Mouse (Mus musculus): ENCODE data around the gene Id2. TPM values are rescaled to one million over a fixed set of nuclear protein-coding genes. Genes with fewer than 3 reads are reported as not detected.

Gene Id2
- total RNA-seq (2021), result 100 to 1,000 TPM; 101 to 108 TPM
- long read RNA-seq, experiment 1, transcript Id2-201 (3 exons, 1,270 nt), result major isoform, 89 of 109 reads
- long read RNA-seq, experiment 1, partial matches to known transcripts, result 19 of 109 reads
- long read RNA-seq, experiment 1, other reads (novel, unspliced or antisense), result 0 of 109 reads
- long read RNA-seq, experiment 2, transcript Id2-201 (3 exons, 1,270 nt), result major isoform, 106 of 133 reads
- long read RNA-seq, experiment 2, partial matches to known transcripts, result 26 of 133 reads
- long read RNA-seq, experiment 2, other reads (novel, unspliced or antisense), result 0 of 133 reads

DNA sequence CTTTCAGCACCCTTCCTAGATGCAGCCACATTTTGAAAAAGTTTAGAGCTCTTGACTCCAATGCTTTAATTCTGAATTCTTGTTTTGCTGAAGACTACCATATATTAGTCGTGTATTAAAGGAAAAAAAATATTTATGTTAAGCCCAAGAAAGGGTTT, at the start of gene Id2:
Id2 (minus strand) TSS at position 89 of the 158 bp plus-strand sequence.
- no peak for DNase-seq (ENCODE audit: low spot score in 2 of 2)

DNA sequence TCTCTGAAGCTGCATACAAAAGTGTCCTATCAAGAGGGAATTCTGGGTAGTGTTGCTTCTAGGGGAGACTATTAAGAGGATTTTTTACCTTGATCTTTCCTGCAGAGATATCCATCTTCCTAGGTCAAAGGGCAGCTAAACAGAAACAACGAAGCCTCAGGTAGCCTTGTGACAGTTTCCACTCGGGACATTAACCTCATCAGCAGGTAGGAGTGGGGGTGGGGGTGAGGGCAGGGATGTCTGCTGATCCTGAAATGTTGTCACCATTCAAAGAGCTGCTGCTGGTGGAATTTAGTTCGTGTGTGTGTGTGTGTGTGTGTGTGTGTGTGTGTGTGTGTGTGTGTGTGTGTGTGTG, 48.4 kb upstream of the Id2 start:
- no peak for DNase-seq (ENCODE audit: low spot score in 2 of 2)

DNA sequence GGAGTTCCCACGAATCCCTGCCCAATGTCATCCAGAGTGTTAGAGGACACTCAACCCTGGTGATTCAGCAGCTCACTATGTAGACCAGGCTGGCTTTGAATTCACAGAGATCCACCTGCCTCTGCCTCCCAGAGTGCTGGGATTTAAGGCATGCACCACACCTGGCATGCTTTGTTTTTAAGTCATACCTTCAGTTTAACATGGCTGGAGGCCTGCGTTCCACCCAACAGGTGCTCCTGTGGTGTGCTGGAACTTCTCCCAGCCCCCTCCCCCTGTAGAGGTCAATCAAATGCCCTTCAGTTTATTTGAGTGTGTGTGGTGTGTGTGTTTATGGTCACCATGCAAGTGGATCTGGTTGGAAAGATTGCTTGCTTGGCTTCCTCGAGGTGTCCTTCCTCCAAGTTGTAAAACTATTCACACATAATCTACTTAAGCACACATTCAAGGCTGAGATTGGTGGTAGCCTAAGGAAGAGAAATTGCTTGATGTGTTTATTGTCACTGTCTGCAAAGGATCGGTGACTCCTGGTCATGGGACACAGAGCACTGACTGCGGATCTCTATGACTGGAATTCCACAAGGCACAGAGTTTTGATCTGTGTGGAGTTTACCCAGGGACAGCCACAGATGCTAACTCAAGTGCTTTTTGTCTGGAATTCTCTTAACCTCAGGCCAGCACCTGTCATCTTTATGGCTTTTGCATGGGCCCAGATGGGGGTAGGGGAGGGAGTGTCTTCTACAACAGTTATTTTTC, 47.8 kb upstream of the Id2 start:
- no peak for DNase-seq (ENCODE audit: low spot score in 2 of 2)

DNA sequence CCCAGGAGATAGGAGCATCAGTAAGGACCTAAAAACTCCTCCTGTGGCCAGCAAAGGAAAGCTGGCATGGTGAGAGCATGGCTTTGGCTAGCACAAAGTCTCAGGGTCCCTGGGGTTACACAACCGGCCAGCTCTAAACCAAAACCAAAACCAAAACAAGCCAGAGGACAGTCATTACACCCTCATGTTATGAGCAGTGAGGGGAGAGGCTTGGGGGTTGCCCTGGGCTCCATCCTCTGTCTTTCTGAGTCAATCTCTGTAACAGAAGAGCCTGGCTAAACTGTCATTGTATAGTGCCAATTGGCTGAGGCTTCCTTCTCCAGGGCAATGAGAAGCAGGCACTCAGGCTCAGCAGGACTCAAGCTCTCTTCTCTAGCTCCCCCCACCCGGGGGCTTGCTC, 46.6 kb upstream of the Id2 start:
- no peak for DNase-seq (ENCODE audit: low spot score in 2 of 2)

DNA sequence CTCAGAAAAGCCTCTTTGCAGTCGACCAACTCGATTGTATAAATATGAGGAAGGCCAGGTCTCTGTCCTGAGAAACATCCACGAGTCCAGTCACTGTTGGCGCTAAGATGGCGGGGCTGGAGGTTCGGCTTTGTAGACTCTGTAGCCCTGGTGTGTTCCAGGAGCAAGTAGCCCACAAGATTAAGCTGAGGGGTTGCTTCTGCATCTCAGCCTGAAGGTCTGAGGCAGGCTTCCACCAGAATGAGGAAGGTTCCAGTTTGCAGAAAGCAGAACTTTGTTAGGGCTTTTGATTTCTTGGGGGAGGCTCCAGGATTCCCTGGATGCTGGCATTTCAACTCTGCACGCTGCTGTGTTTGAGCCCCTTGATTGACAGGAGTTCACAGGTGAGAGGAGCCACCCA, 45.3 kb upstream of the Id2 start:
- no peak for DNase-seq (ENCODE audit: low spot score in 2 of 2)

DNA sequence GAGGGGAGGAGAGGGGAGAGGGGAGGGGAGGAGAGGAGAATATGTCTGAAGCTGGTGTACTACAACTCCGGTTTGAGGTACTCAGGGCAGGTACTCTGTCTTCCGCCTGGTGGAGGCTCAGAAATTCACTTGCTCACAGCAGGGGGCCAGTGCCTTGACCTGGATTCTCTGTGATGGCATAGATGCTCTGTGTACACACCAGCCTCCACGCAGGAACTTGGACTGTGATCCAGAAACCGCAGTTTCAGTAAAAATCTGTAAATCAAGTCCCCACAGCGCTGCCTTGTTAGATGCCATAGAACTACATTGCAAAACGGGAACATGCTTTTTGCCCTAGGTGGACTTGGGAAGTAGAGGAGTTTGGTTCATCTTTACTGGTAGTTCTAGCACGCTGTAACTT, 44.4 kb upstream of the Id2 start:
- DNase-seq (ENCODE audit: low spot score in 2 of 2), result no peak

DNA sequence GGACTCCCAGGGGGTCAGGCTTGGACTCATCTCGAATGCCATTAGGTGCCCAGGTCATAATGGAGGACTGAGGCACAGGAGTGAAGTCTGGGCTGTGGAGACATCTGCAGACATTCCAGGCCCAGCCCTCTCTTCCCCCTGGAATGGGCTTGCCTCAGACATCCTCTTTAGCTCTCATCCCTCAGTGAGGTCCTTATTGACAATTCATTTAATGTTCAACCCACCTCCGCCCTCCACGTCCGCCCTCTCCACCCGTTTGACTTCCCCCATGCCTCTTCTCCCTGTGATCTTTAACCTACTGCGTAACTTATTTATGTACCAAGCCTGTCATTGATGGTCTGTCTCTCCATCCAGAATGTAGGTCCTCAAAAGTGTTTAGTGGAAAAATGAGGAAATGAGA, 43.2 kb upstream of the Id2 start:
- DNase-seq (ENCODE audit: low spot score in 2 of 2), result no peak

DNA sequence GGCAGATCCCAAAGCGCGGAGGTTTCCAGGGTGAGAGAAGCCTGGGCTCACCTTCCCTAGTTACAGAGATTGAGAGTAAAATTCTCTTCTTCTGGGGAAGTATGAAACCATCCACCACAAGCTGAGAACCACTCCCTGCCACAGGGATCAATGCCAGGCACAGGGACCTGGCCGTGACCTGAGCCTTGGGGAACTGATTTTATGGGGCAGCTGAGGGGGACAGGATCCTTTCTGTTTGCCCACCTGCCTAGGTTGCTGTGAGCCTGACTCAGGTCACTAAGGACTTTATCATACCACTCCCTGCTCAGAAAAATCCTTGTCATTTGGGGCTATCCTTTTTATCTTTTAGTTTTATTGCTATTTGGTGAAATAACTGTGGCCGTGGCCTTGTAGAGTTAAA, 41.7 kb upstream of the Id2 start:
- no peak for DNase-seq (ENCODE audit: low spot score in 2 of 2)

DNA sequence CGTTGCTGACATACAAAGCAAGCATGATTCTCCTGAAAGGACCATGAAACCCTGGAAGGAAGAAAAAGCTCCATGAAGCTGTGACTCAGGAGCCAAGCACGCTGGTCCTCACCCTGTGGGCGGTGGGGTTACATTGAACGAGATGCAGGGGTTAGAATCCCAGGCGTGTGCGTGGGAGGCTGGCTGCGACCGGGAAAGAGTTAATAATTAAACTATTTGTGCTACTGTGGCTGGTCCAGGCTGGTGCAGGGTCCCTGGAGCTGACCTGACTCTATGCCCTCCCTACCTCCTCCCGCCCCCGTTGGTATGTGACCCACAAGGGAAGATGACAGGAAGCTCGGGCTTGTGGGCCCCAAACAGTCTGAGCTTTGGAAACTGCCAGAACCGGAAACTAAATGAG, 35.1 kb upstream of the Id2 start:
- no peak for DNase-seq (ENCODE audit: low spot score in 2 of 2)

DNA sequence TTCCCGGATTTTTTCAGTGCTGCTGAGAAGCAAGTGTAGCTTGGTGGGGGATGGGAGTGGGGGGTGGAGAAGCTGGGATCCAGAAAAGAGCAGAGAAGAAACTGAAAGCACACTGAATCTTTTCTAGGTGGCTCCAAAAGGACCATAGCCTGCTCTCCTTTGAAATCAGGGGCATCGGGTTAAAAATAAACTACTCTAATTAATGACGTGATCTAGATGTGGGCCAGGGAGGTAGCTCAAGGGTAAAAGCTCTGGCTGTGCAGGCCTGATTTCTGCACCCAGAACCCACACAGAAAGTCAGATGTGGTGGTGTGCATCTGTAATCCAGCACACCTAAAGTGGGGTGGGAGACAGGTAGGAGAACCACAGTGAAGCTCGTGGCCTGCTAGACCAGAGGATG, 30.7 kb upstream of the Id2 start:
- no peak for DNase-seq (ENCODE audit: low spot score in 2 of 2)

DNA sequence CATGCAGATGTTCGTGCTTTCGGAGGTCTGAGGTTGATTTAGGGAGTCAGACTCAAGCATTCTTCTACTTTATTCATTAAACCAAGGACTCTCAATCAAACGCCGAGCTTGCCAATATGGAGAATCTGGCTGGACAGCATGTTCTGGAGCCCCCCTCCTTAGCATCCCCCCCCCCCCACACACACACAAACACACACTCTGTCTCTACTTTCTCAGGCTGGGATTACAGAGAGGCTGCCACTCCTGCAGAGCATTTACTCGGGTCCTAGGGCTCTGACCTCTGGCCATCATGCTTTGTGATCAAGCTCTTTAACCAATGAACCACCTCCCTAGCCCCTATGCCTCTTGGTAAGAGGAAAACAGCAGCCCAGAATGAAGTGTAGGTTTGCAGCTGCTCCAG, 29.3 kb upstream of the Id2 start:
- no peak for DNase-seq (ENCODE audit: low spot score in 2 of 2)

DNA sequence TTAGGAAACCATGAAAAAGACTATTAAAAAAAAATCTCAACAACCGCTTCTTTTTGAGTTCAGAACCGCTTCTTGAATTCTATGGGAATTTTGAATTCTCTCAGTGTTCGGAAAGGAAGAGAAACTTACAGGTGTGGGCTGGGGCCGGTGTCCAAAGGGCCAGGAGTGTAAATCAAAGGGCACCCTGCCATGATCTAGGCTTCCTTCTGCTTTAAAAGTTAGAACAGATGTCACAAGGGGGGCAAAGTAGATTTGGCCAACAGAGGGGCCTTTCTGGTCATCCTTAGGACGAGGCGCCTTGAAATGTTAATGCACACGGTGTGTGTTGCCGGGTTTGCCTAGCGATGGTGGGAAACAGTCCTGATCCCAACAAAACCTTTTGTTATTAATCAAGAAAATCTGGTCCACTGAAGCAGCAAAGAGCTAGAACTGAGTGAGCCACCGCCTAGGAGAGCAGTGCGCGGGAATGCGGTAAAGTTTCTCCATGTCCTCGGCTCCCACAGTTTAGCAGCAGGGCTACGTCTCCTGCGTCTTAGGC, 28.4 kb upstream of the Id2 start:
- DNase-seq (ENCODE audit: low spot score in 2 of 2), result no peak

DNA sequence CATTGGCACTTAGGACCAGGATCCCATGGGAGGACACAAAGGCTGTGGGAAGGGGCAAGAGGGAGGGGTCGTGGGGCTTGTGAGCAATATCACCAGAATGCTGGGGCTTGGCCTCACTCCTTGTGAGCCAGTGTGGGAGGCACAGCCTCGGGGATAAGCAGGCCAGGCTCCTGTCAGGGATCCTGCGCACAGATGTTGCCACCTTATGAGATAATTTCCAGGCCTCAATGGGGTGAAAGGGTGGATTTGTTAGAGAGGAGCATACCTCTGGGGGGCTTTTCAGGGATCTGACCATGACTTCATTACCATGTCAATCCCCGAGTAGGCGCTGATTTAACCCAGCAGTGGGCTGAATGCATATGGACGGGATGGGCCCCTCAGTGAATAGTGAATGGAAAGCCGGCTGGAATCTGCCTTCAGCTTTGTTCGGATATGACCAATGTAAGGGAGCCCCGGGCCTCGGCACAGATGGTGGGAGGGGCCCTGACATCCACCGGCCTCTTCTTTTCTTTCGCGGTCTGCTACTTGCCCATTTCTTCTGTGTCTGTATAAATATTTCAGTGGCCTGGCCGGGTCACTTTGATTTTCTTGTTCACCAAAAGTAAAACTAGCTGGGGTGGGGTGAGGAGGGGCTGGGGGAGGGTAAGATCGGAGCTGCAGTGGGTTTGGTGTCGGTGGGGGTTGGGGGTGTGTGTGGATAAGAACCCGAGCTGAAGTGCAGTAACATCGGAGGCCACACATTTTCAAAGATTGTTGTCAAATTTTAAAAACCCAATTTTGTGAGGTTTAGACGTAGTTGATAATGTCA, 27.7 kb upstream of the Id2 start:
- DNase-seq (ENCODE audit: low spot score in 2 of 2), result no peak

DNA sequence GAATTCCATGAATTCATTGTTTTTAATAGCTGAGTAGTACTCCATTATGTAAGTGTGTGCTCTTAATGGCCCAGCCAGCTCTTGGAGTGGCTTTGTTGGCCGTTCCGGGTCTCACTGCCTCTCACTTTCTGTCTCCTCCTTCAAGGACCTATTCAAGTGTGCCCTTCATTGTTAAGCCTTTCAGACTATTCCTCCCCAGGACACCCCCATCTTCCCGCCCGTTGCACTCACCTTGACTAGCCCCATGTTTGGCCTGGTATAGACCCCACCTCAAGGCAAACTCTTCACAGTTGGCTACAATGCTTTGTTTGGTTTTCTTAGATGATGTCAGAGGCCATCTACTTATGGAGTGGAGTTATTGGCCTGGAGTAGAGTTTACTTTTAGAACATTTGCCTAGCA, 23.8 kb upstream of the Id2 start:
- DNase-seq (ENCODE audit: low spot score in 2 of 2), result no peak

DNA sequence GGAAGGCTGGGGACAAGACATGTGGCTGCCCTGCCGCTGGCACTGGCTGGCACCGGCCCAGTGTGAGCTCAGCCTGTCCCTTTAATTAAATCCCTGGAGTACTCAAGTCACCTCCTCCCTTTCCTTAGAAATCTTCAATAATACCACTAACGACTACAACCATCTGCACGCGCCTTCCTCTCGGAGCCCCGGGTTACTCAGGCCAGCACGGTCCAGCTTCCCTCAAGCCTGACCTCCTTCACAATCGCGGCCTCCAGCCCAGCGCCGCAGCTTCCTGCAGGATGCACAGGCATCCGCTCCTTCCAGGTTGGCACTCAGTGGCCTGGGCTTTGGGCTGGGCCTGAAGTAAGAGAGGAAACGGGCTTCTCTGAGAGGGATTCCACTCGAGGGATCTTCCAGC, 22.3 kb upstream of the Id2 start:
- no peak for DNase-seq (ENCODE audit: low spot score in 2 of 2)

DNA sequence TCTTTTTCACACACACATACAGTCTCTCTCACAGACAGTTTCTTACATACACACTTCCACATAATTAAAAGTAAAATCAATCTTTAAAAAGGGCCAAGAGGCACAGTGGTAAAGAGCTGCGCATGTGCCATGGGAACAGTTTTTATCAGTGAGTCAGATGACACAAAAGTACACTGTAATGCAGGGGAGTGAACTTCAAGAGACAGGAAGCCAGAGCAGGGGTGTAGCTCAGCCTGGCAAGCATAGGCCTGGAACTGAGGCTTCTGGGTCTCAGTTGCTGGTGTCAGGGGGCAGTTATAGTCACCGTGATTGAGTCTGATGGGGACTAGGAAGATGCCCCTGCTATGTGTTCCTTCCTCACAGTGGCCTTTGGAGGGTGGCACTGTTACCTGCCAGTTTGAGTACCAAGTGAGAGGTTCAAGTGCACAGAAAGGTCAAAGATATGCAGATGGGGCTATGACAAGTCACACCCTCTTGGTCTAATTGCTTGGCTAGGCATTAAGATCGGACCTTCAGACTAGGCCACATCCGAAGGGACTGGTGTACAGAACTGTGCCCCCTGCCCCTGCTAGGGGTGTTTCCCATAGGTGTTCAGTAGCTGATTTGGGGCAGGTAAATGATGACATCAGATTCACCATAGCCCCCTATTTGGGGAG, 21.0 kb upstream of the Id2 start:
- no peak for DNase-seq (ENCODE audit: low spot score in 2 of 2)

DNA sequence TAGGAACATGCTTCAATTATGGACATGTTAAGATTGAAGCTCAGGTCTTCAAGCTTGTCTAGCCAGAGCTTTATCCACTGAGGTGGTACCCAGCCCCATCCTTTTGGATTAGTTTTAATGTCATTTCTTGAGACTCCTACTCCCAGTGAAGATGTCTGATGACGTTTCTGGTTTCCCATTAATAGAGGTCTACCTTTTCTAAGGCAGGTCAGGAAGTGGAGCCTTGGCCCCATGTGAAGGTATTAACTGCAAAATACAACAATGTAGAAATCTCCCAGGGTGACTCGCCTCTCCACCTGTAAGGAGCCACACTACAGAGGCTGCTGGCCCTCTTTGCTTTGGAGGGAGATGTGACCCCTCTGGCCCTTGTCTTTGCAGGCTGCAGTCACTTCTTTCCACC, 19.2 kb upstream of the Id2 start:
- no peak for DNase-seq (ENCODE audit: low spot score in 2 of 2)

DNA sequence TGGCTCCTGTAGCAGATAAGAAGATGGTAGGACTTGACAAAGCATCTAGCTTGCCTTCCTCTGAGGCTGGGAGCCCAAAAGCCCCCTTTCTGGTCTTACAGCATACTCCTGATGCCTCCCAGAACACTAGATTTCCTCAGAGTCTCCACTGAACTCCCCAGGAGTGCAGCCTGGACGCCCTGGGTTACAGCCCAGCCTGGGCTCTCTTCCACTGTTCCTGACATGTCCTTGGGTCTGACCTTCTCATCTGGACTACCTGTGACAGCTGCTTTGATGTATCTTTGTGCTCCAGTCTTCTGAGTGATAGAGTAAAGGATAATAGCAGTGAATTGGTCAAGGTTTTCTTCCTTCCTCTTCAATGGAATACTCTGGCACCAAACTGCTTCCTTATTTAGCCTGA, 17.5 kb upstream of the Id2 start:
- no peak for DNase-seq (ENCODE audit: low spot score in 2 of 2)

DNA sequence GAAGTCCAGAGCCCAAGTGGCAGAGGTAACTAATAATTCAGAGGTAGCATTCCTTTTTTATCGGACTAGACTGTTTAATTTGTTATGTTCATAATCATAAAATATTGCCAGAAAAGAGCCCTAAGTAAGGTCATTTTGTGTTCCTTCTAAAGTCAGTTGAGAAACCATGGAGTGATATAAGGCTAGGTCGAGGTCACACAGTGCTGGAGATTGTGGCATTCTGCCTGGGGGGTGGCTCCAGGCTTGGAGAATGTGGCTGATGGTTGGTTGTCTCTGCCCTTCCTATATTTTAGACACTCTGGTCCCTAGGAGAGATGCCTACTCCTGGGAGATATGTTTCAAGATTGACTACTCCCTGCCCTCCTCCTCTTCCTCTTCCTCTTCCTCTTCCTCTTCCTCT, 16.4 kb upstream of the Id2 start:
- DNase-seq (ENCODE audit: low spot score in 2 of 2), result no peak

DNA sequence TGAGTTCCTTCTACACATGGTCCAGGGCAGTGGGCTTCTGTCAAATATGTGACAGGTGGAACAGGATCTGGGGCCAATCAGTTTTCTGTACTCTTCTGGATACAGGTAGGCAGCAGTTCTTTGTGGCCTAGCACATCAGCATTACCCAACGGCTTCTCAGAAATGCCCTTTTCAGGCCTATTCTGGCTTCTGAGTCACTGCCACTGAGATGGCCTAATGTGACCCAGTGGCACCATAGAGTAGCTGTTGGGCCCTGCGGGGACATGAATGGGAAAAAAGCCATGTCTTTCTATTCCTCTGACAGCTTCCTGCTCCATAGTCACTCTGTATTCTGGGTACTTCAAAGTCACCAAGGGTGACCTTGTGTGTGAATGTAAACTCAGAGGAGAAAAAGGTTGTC, 15.9 kb upstream of the Id2 start:
- DNase-seq (ENCODE audit: low spot score in 2 of 2), result no peak

DNA sequence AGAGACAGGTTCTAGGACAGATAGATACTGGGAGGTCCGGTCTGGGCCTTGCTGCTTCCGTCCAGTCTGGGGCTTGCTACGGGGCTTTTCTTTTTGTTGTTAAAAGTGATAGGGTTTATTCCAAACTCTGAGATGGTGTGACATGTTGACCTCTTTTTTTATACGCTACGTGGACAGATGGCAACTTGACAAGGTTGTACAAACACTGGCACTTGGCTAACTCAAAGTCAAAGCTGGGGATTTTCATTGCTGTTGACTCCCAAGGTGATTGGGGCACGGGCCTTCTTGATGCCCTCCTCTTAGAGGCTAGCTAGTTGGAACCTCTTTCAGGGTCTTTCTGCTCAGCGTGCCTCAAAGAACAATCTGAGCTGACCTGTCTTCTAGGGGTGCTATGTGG, 13.7 kb upstream of the Id2 start:
- DNase-seq (ENCODE audit: low spot score in 2 of 2), result no peak
